Mouse (Mus musculus) adrenal gland, postnatal 0 days (tissue): ENCODE data around the gene Vps37b. TPM values are rescaled to one million over a fixed set of nuclear protein-coding genes. Genes with fewer than 3 reads are reported as not detected.

Experiments
- microRNA-seq: library from miRNA; unstranded; fragments of <30 nt; microRNA quantifications from one replicate; pipeline ENCODE4, GENCODE M21; 2016; ENCODE audit warnings: borderline replicate concordance; ENCODE audit not compliant: insufficient number of aligned reads
- polyA plus RNA-seq: library from polyadenylated mRNA; unstranded; fragments of >200 nt; fragmentation: Nextera tagmentation; extraction: Ambion mirVana; gene quantifications from 2 replicates; pipeline ENCODE4 v1.2.1, GENCODE M21; 2015

Vps37b gene
- 33.5 and 60.7 TPM in 2 replicates for polyA plus RNA-seq

GRCm38 (mm10) chr5:124032001-124032508 lies at the start of gene Vps37b:
Vps37b (minus strand) TSS chr5:124032270.

DNA sequence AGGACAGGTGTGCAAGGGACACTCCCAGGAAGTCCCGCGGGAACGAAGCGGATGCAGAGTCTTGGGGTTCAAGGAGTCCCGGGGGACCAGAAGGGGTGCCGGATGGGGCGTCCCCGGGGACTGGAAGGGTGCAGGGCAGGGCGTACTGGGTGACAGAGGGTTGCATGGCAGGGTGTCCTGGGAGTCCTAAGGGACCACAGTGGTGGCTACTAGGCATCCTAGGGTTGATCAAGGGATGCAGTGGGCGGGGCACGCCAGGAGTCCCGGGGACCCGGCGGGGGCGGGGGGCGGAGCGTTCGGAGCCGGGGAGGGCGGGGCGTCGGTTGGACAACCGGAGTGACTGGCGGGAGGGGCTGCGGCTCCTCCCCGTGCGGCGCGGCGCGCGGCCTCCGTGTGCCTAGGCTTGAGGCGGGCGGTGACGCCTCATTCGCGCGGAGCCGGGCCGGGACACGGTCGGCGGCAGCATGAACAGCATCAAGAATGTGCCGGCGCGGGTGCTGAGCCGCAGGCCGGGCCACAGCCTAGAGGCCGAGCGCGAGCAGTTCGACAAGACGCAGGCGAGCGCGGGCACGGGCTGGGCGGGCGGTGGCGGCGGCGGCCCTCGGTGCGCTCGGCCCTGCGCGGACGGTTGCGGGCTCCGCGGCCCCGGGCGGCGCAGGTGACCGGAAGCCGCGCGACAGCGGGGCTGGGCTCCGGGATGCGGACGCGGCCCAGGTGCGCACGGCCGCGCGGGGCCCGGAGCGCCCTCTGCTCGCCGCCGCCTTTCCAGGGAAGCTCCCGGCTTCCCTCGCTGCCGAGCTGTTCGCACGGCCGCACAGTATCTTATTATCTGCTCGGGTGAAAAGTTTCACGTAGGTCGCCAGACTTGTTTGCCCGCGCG lies 58.5 kb downstream of the Vps37b start, which contains the start of gene Hip1r:
Gene Hip1r, plus strand, starts transcription at position 330 of the 880 bp plus-strand sequence.

Small RNA genes within 50 kb of the gene (microRNA-seq; reads per million reads assigned to microRNA genes)
- gene Mir7032: not detected

Other genes starting within 250 kb of the Vps37b start
- gene Hcar2, start 166.8 kb downstream of the Vps37b start, polyA plus RNA-seq: 0.19 and 0.41 TPM in 2 replicates
- gene Hcar1, start 152.2 kb downstream of the Vps37b start, polyA plus RNA-seq: 1.8 and 2.4 TPM in 2 replicates
- gene Denr, start 125.1 kb downstream of the Vps37b start, polyA plus RNA-seq: 92.2 and 107 TPM in 2 replicates
- gene Gm43518, start 104.9 kb downstream of the Vps37b start, polyA plus RNA-seq: 1.1 and 2.8 TPM in 2 replicates
- 5.0 and 6.9 TPM in 2 replicates for gene Ccdc62, start 101.6 kb downstream of the Vps37b start, polyA plus RNA-seq
- 5.0 and 5.5 TPM in 2 replicates for gene Hip1r, start 58.6 kb downstream of the Vps37b start, polyA plus RNA-seq
- 2.7 and 3.5 TPM in 2 replicates for gene Abcb9, start 63.5 kb upstream of the Vps37b start, polyA plus RNA-seq
- gene Ogfod2, start 80.0 kb upstream of the Vps37b start, polyA plus RNA-seq: 29.7 and 52.4 TPM in 2 replicates
- gene Arl6ip4, start 83.8 kb upstream of the Vps37b start, polyA plus RNA-seq: 82.9 and 100 TPM in 2 replicates
- gene Pitpnm2, start 217.5 kb upstream of the Vps37b start, polyA plus RNA-seq: 3.2 and 3.3 TPM in 2 replicates